Mouse (Mus musculus): Measurements from ENCODE around the gene Hoxa5.

The Hoxa5 gene

GRCm38 (mm10) chr6:52178918-52179665 is 25.3 kb downstream of the Hoxa5 start:
- DNase-seq (ENCODE audit: low spot score in 2 of 2) = no peak

GRCm38 (mm10) chr6:52177806-52178205 is 26.6 kb downstream of the Hoxa5 start:
- no peak for DNase-seq (ENCODE audit: low spot score in 2 of 2)

GRCm38 (mm10) chr6:52177061-52177735 is 27.2 kb downstream of the Hoxa5 start, which contains the start of gene 5730596B20Rik:
TSS of gene 5730596B20Rik (plus strand) at chr6:52177498.
- DNase-seq (ENCODE audit: low spot score in 2 of 2) = no peak

- DNase-seq (ENCODE audit: low spot score in 2 of 2) = no peak
Observed at GRCm38 (mm10) chr6:52176391-52176790, 28.0 kb downstream of the Hoxa5 start.

GRCm38 (mm10) chr6:52175864-52176263 is 28.5 kb downstream of the Hoxa5 start:
- DNase-seq (ENCODE audit: low spot score in 2 of 2) = no peak

GRCm38 (mm10) chr6:52174968-52175751 is 29.2 kb downstream of the Hoxa5 start:
- no peak for DNase-seq (ENCODE audit: low spot score in 2 of 2)

- no peak for DNase-seq (ENCODE audit: low spot score in 2 of 2)
Observed at GRCm38 (mm10) chr6:52173648-52174047, 30.7 kb downstream of the Hoxa5 start.

GRCm38 (mm10) chr6:52172501-52172900 is 31.9 kb downstream of the Hoxa5 start:
- DNase-seq (ENCODE audit: low spot score in 2 of 2) = no peak

GRCm38 (mm10) chr6:52171938-52172337 is 32.4 kb downstream of the Hoxa5 start:
- DNase-seq (ENCODE audit: low spot score in 2 of 2) = no peak

- no peak for DNase-seq (ENCODE audit: low spot score in 2 of 2)
Observed at GRCm38 (mm10) chr6:52171331-52171730, 33.1 kb downstream of the Hoxa5 start.

- DNase-seq (ENCODE audit: low spot score in 2 of 2) = no peak
Observed at GRCm38 (mm10) chr6:52170898-52171223, 33.5 kb downstream of the Hoxa5 start.

- no peak for DNase-seq (ENCODE audit: low spot score in 2 of 2)
Observed at GRCm38 (mm10) chr6:52170166-52170897, 34.1 kb downstream of the Hoxa5 start.

GRCm38 (mm10) chr6:52169499-52170165 is 34.8 kb downstream of the Hoxa5 start:
- DNase-seq (ENCODE audit: low spot score in 2 of 2) = no peak

GRCm38 (mm10) chr6:52168191-52169055 is 36.0 kb downstream of the Hoxa5 start:
- DNase-seq (ENCODE audit: low spot score in 2 of 2) = no peak

- no peak for DNase-seq (ENCODE audit: low spot score in 2 of 2)
Observed at GRCm38 (mm10) chr6:52167736-52168161, 36.6 kb downstream of the Hoxa5 start.

GRCm38 (mm10) chr6:52167176-52167575 is 37.2 kb downstream of the Hoxa5 start:
- no peak for DNase-seq (ENCODE audit: low spot score in 2 of 2)

- DNase-seq (ENCODE audit: low spot score in 2 of 2) = no peak
Observed at GRCm38 (mm10) chr6:52166431-52167077, 37.8 kb downstream of the Hoxa5 start.

- peak in 1 of 2 experiments; percentile 20 for DNase-seq (ENCODE audit: low spot score in 2 of 2)
Observed at GRCm38 (mm10) chr6:52165441-52166370, 38.7 kb downstream of the Hoxa5 start.

Measured in right cerebral cortex, postnatal 10 days (tissue).